Mouse (Mus musculus) cerebellum, adult 2 months (tissue): Measurements from ENCODE around the gene Tspan12.

Experiments
- CTCF ChIP-seq: fragments of 200-500 bp; IDR thresholded peaks from 2 replicates; pipeline ENCODE4 v1.5.1; 2011; ENCODE audit warnings: low read depth, mild to moderate bottlenecking, control low read depth, low read length, moderate library complexity, borderline replicate concordance; ENCODE audit not compliant: insufficient read depth
- POLR2A ChIP-seq: fragments of 200-500 bp; IDR thresholded peaks from 2 replicates; pipeline ENCODE4 v1.6.1; 2011; ENCODE audit warnings: low read length, control low read depth, borderline replicate concordance; ENCODE audit not compliant: insufficient read depth

- TF ChIP-seq POLR2A (no peak), CTCF (no peak)
Measured at GRCm38 (mm10) chr6:21867310-21867709, 15.0 kb upstream of the Tspan12 start.
